Mouse (Mus musculus) Patski (cell line): ENCODE data around the gene Il11. TPM values are rescaled to one million over a fixed set of nuclear protein-coding genes. Genes with fewer than 3 reads are reported as not detected.

ENCODE experiments used
- ATAC-seq: fragments of 100-300 bp; one replicate; pipeline ENCODE4 v1.8.0; 2021
- CTCF ChIA-PET: fragments of 350-600 bp; sonication (Branson Sonifier 250); formaldehyde crosslinking; loops from one replicate; lab custom pipeline; 2022; ENCODE audit warnings: inconsistent platforms; lab: Charles Lee
- POLR2A ChIA-PET: fragments of 350-600 bp; sonication (Branson Sonifier 250); formaldehyde crosslinking; loops from one replicate; lab custom pipeline; 2022; ENCODE audit warnings: antibody characterized with exemption, inconsistent platforms; lab: Charles Lee
- DNase-seq: peaks from one replicate; pipeline ENCODE4 v3.0.0-alpha.2; 2011; ENCODE audit warnings: low read depth, low spot score
- H3K27me3 ChIP-seq: fragments of 371-371 bp; one replicate; pipeline ENCODE4 v1.5.1; 2021
- CTCF ChIP-seq: fragments of 100-300 bp; IDR thresholded peaks from one replicate; pipeline ENCODE4 v1.5.1; 2021
- in situ Hi-C: fragments of 300-500 bp; cut with MboI; formaldehyde crosslinking; loops from 3 replicates; pipeline ENCODE4 v1.11.1; 2018; ENCODE audit warnings: low pct_unique_long_range_greater_than_20kb, mixed read lengths
- polyA plus RNA-seq: library from polyadenylated mRNA; unstranded; gene quantifications from one replicate; pipeline ENCODE4 v1.2.3, GENCODE M21; 2021

The Il11 gene
- polyA plus RNA-seq, 1 experiment from 2014 or later: 2.4 TPM

- ATAC-seq (peak; percentile 42), DNase-seq (no peak)
- POLR2A ChIA-PET: interaction anchor here (0.6 to 1.6 kb wide), 5 partner anchors 12 to 52 kb away, joined by 3 to 4 read pairs (median 4); no protein-coding TSS in a partner anchor
- in situ Hi-C loops: no loop called here
- TF ChIP-seq CTCF: peak; percentile 78
- CTCF ChIA-PET: interaction anchor here (0.9 to 1.4 kb wide), 3 partner anchors 24 to 83 kb away, joined by 3 to 4 read pairs (median 3); partner anchors contain the start of gene Kmt5c
- H3K27me3 ChIP-seq: no peaks in the 10 kb centered on the region
Measured at GRCm38 (mm10) chr7:4788499-4789435, 6.1 kb upstream of the Il11 start.

GRCm38 (mm10) chr7:4783667-4784268, 1.1 kb upstream of the Il11 start:
- no peaks in the 10 kb centered on the region for H3K27me3 ChIP-seq
- ATAC-seq: no peak
- in situ Hi-C loops: no loop called here
- ChIA-PET CTCF (no interaction called here), POLR2A (no interaction called here)
- DNase-seq: no peak
- TF ChIP-seq CTCF: no peak

DNA sequence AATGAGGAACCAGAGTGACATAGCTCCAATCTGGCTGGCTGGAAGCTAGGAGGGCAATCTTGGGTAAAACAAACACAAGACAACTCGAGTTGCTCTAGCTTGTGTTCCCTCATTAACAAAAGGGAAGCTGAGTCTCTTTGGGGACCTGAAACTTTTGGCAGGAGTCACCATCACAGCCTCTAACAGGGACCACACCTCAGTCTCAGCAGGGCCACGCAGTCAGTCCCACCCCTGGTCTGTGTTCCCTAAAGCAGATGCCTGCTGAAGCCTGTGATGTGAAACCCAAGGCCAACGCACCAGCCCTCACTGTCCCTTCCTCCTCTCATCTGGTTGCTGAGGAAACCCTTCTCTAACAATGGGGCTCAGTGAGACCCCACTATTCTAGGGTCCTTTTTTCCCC, 529 bp downstream of the Il11 start:
- CTCF ChIA-PET: interaction anchor here (1.0 to 1.1 kb wide), 2 partner anchors 15 to 36 kb away, joined by 3 read pairs; no protein-coding TSS in a partner anchor
- TF ChIP-seq CTCF: no peak
- ATAC-seq: no peak
- POLR2A ChIA-PET: no interaction called here
- in situ Hi-C loops: no loop called here
- no peak for DNase-seq
- no peaks in the 10 kb centered on the region for H3K27me3 ChIP-seq

DNA sequence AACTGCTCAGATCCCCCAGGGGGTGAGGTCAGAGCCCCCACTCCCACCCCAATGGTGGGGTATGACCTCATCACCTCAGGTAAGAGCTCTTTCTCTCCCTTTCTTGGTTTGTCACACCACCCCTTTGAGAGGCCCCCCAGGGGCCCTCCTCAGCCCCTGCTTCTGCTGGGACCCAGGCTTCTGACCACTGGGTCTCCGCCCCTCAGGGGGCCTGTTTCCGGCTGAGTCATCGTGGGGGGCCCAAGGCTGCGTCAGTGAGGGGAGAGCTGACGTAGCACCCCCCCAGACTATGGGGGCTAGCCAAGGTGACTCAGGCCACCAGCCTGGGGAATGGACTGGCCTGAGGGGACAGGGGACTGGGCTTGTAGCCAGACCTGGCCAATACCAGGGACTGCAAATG, 2.7 kb downstream of the Il11 start:
- POLR2A ChIA-PET: interaction anchor here (0.5 to 1.8 kb wide), 4 partner anchors 27 to 87 kb away, joined by 3 to 5 read pairs (median 3); partner anchors contain the start of gene Cox6b2
- CTCF ChIA-PET: no interaction called here
- no peak for TF ChIP-seq CTCF
- DNase-seq (no peak), ATAC-seq (no peak)
- in situ Hi-C loops: no loop called here
- H3K27me3 ChIP-seq: no peaks in the 10 kb centered on the region

DNA sequence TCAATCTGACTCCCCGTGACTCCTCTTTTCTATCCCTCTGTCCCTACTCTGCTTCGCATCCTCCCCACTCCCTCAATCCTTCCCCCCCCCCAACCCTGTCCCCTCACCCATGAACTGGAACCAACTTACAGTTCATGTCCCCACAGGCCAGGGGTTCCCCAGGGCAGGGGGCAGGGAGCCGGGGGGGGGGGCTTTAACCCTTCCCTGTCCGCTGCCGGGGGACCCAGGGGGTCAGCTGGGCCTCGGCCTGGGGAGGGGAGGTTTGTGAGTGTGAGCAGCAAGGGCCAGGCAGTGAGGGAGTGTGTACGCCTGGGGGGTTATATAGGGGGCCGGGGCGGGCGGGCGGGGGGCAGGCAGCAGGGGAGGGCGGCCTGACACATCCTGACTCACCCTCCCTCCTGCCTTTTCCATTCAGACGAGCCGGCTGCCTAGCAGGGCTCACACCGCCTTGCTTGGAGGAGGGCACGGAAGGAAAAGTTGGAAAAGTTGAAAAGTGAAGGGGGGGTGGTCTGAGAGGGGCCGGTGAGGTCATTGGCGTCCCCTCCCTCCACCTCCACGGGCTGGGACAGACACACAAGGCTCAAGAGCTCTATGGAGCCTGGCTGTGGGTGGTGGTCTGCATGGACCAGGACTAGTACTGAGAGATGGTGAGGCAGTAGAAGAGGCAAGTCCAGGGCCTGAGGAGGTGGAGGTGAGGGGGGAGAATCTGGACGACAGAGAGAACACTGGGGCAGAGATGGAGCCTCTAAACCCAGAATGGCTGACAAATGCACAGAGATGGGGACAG, 4.6 kb downstream of the Il11 start:
- H3K27me3 ChIP-seq: no peaks in the 10 kb centered on the region
- ATAC-seq (no peak), DNase-seq (no peak)
- CTCF ChIA-PET: interaction anchor here (1.0 kb wide), 1 partner anchor 38 kb away, joined by 3 read pairs; the partner anchor contains the start of gene Kmt5c
- POLR2A ChIA-PET: interaction anchor here (1.8 kb wide), 1 partner anchor 33 kb away, joined by 5 read pairs; no protein-coding TSS in a partner anchor
- in situ Hi-C loops: no loop called here
- no peak for TF ChIP-seq CTCF

- POLR2A ChIA-PET: interaction anchor here (1.4 kb wide), 1 partner anchor 12 kb away, joined by 4 read pairs; the partner anchor contains the start of gene Tmem238
- DNase-seq: no peak
- TF ChIP-seq CTCF: no peak
- ATAC-seq: peak; percentile 7
- CTCF ChIA-PET: no interaction called here
- in situ Hi-C loops: no loop called here
- H3K27me3 ChIP-seq: no peaks in the 10 kb centered on the region
Measured at GRCm38 (mm10) chr7:4776861-4777830, 5.5 kb downstream of the Il11 start.

- ChIA-PET CTCF (no interaction called here), POLR2A (interaction anchor here (0.5 to 1.4 kb wide), 3 partner anchors 13 to 113 kb away, joined by 3 to 4 read pairs (median 3); partner anchors contain the start of gene Tmem238)
- ATAC-seq: no peak
- H3K27me3 ChIP-seq: no peaks in the 10 kb centered on the region
- in situ Hi-C loops: no loop called here
- TF ChIP-seq CTCF: no peak
- DNase-seq: no peak
Measured at GRCm38 (mm10) chr7:4776131-4776530, 6.5 kb downstream of the Il11 start.

DNA sequence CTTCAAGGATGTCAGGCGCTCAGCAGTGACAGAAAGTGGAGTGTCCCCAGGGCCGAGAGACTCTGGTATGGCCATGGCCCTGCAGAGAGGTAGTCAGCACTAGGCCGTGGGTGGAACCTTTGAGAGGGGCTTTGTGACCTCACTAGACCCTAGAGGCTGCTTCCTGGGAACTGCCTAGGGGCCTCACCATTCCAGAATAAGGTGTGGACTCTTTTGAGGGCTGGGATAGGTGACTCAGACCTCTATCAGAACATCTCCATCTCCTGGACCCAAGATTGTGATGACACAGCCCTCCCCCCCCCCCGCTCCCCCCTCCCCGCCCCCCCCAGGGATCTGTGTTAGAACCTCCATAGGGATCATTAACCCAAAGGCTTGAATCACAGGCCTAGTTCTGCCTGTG, 11.5 kb downstream of the Il11 start, which contains the start of gene Fam71e2:
Gene Fam71e2, minus strand, starts transcription at position 101 of the 400 bp plus-strand sequence.
- H3K27me3 ChIP-seq: peaks cover under 1% of the 10 kb centered on the region
- no peak for ATAC-seq
- DNase-seq: no peak
- CTCF ChIA-PET: no interaction called here
- in situ Hi-C loops: no loop called here
- POLR2A ChIA-PET: no interaction called here
- no peak for TF ChIP-seq CTCF
